Mouse (Mus musculus) left cerebral cortex, adult 18-20 months (tissue): ENCODE measurements at regions not wholly inside any gene's neighbourhood (a gene's known extent, or its start where the extent isn't known, plus 50 kb on each side); places are given as distances from the start of the nearest gene placed in this dataset.

ENCODE experiments used
- DNase-seq, 2 experiments: peaks; one replicate each; pipeline ENCODE4 v3.0.0; 2021 to 2022; ENCODE audit warnings: low spot score in 2 of 2, mixed read lengths in 1 of 2

DNA sequence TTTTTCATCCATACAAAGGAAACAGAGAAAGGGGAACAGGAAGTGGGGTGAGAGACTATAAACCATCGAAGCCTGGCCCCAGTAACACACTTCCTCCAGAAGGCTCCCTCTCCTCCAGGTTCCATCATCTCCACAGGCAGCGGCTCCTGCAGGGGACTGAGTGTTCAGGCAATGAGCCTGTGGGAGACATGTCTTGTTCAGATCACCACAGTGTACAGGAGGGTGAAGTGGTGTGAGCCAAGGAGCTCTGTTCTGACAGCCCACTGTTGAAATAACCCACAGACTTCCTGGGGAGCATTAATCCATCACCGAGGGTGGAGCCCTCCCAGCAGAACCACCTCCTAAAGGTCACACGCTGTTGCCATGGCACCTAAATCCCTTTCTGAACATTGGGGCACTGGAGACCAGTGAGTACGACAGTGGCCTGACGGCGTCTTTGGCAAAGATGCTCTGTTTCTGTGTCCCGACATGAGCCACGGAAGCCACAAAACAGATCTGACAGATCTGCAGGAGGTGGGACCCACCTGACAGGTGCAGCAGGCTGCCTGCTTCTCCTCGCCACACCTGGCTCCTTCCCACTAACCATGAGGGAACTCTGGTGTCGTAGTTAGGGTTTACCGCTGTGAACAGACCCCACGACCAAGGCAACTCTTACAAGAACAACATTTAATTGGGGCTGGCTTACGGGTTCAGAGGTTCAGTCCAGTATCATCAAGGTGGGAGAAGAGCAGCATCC lies 60.9 kb downstream of the Psmg1 start:
- no peak for DNase-seq

DNA sequence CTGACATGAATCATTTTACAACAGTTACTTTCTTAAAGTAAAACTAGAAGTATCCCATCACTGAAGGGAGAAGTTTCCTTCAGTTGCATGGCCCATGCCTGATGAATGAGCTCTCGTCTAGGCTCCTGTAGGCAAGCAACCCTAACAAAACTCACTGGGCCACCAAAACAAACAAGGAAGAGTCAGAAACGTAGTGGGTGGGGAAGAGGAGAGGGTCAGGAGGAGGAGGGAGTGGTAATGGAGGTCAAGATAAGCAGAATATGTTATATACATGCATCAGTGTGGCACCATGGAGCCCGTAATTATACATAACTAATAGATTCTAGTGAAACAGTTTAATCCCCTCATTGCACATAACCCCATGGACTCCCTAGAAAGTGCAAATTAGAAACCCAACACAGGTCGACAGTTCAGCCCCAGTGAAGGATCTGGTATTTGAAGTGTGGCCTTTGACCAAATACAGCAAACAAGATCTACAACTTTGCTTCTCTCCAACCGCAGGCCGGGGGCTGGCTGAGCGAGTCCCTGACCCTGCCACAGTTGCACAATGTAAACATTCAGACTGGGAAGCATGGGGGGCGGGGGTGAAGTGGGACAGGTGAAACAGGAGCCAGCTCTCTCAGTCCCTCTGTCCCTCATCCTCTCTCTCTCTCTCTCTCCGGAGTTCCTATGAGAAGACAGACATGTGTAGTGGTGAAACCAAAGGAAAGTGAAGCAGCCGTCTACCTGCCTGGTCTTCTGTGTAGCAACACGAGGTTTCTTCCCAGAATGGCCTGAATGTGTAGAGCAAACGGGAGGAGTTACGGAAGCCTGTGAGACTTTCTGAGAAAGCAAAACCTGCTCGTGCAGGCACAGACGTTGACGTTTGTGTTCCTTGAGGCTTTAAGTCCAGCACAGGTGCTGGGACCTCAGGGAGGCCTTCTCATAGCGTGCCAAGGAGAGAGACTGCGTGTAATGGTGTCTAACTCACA lies 62.2 kb downstream of the Psmg1 start:
- DNase-seq: no peak

DNA sequence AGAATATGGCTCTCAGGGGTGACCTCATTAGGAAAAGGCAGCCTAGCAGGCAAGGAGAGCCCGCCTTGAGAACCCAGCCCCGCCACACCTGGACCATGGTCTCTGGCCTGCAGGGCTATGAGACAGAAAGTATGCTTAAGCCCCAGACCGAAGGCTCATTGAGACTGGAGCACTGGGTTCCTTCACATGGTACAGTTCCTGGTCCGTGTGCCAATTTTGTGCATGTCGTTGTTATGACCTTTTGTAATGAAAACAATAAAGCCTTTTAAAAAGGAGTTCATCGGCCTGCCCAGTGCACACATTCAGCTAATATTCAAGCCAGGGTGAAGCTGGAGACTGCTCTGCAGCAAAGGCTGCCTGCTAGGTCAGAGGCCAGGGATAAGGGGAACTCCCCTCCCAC lies 64.2 kb downstream of the Psmg1 start:
- no peak for DNase-seq

DNA sequence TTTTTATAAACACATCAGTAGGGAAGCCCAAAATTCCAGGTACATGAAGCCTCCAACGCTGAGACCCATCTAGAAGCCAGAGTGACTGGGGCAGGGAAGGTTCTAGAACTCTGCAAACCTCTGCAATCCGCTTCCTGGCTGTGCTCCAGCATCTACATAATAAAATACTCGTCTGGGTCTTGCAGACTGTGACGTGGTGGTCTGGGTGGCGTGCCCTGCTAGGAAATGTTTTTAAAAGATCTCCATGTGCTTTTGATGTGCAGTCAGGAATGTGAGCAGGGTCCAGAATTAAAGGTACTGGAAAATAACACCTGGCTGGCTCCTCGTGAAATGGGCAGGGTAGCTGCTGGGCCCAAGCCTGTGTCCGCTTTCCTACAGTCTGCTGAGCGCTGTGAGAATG lies 66.0 kb downstream of the Psmg1 start:
- DNase-seq: no peak

DNA sequence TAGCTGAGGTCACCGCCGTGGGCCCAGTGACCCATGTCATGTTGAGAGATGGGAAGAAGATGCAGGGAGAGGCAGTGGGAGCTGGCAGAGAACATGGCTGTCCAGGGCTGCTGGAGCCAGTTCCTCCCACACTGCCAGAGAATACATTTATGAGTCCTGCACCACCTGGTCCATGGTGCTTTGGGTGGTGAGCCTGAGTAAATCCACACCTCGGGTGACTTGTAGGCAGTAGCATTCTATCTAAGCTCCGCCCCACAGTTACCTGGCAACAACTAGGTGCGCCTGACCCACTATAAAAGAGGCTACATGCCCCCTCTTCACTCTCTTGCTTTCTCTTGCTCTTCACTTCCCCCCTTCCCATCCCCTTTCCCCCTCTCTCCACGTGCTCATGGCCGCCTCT lies 66.8 kb downstream of the Psmg1 start:
- no peak for DNase-seq

DNA sequence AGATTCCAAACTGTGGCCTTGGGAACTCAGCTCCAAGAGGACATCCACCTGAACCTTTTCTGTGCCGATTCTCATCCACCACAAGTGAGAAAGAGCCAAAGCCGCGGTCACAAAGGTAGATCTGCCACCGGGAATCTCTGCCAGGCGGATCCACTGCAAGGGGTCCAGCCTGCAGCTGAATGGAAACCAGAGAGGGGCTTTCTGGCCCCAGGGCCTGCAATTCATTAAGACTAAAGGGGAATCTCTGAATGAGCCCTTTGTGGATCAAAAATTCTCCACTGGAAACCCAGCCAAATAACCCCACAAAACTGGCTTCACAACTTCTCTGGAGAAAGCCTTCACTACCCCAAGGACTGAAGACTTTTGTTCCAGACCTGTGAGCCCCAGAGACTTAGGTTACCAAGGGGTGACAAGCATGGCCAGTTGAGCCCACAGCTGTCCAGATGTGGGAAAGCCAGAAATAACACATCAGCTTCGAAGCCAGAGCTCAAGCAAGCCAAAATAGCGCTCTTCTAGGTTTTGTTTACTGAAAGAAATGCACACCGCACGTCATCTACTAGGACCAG lies 68.3 kb downstream of the Psmg1 start:
- DNase-seq: no peak

DNA sequence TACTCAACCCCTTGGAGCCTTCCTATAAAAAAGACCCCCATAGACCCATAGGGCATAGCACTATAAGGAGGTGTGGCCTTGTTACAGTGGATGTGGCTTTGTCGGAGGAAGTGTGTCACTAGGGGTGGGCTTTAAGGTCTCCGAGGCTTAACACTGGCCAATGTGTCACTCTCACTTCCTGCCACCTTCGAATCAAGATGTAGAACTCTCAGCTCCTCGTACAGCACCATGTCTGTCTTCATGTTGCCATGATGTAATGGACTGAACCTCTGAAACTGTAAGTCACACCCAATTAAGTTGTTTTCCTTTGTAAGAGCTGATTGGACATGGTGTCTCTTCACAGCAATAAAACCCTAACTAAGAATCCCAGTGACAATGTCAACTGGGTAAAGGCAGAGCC lies 69.6 kb downstream of the Psmg1 start:
- no peak for DNase-seq

DNA sequence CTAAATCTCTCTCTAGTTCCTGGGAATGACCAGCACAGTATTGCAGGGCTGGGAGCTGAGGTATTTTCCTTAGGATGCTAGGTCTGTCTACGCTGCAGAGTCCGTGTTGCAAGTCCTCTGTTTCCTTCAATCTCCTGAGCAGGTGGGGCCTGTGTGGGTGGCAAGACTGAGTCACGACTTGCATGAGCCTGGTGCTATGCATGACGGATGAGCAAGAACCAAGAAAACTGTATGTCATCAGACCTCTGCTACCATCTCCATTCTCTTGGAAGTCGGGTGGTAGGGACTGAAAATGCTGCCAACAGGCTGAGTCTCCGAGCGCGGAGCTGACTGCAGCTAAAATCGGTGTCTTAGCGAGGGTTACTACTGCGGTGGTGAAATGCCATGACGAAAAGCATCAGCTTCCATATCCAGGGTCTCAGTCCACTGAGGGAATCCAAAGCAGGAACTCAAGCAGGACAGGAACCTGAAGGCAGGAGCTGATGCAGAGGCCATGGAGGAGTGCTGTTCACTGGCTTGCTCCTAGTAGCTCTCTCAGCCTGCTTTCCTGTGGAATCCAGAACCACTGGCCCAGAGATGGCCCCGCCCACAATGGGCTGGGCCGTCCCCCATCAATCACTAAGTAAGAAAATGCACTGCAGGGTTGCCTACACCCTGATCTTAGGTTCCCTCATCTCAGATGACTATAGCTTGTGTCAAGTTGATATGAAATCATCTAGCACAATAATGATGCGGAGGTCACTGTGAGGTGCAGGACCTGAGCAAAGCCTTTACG lies 71.9 kb downstream of the Psmg1 start:
- DNase-seq: peak; percentile 43 to 57

DNA sequence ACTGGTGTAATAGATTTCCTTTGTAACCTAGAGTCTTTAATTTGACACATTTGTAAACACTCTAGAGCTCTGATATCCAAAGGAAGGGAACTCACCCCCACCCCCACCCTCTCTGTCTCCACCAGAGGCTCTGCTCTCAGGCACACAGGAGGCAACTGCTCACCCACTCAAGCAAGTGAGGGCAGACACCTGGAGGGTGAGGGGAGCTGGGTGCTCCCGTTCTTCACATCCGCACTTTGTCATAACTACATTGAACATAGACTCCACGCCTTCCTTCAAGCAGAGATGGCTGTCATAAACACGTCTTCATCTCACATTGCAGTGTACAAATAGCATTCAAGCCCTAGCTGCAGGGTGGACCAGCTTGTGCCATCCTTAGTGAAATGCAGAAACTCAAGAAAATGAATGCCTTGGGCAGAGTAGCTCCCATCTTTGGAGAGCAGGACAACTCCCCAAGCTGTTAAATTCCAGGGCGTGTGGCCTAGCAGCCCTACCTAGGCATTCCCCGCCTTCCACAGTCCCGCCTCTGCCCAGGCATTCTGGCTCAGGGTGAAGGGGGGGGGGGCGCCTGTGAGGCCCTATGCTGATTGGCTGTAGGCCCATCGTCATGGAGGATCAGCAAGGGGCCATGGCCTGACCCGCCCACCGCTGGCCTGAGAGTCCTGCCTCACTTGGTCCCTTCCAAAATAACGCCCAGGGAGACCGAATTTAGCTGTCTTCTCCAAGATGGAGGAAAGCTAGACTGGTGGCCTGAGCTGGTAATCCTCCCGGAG lies 72.9 kb downstream of the Psmg1 start:
- DNase-seq: no peak

DNA sequence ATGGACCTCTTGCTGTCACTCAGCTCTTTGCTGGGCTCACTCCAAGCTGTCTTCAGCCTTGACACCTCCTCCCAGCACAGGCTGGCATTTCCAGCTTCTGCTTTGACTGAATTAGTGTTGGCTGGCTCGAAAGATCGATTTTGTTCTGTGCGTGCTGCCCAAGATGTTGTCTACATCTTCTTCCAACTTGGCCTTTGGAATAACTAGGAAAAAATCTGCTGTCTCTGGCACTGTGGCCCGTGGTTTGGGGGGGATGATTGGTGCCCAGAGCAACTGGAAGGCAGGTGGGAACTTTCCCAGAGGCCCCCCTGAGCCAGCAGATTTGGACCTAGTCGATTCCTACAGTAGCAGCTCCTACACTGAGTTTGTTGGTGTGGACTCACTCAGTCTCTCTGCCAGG lies 76.9 kb downstream of the Psmg1 start:
- DNase-seq: peak in 1 of 2 experiments; percentile 14

DNA sequence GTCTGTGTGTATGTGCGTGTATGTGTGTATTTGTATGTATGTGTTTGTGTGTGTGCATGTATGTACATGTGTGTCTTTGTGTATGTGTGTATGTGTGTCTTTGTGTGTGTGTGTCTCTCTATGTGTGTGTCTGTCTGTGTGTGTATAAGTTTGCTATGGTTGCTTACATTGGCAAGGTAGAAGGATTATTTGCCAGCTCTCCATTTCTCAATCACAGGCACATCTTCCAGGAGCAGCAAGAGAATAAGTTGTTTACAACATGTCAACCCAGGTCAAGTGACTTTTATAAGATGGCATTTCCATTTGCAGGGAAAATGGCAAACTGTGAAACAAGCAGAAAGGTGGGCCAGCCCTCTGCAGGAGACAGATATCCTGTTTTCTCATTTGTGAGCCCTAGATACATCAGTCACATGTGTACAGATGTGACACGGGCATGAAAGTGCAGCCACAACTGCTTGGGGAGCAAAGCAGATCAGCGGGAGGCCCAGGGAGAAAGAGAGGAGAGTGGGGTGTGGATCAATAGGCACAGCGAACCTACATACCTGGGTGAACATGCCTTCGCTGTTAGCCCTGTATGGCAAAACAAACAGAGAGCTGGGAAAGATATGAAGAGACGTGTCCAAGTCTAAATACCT lies 86.1 kb downstream of the Psmg1 start:
- DNase-seq: no peak

DNA sequence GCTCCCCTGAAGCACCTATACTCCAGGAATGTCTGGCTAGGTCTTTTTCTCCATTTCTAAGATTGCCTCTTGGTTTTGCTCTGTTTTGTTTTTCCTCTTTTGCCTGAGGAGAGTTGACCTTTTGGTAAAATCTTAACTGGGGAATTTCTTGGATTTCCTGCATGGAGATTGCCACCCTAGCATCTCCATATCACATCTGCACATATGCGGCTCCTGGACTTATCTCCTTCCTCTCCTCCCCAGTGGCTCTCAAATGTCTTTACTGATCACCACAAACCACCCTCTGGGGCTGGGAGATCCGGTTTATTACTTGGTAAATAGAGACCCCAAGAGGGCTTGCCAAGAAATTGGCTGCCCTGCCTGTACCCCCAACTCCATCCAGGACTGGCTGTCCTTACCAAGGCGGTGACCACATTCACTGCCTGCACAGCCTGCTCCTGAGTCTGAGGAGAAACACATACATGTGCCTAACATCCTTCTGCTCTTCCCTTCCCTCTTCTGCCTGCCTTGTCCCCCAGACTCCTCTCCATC lies 87.3 kb downstream of the Psmg1 start:
- DNase-seq: no peak

DNA sequence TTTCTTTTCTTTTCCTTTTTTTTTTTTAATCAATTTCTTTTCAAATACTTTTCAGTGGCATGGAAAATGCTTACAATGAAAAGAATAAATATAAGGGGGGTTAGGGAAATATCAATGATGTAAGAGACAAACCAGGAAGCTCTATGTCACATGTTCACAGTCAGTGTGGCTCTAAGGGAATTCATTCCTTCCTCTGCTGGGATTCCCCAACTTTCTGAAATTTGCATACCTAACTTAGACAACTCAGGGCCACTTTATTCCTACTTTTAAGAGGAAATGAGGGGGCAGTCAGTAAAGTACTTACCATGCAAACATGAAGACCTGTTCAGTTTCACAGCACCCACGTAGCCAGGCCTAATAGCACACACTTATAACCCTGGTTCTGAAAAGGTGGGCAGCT lies 88.6 kb downstream of the Psmg1 start:
- DNase-seq: no peak

DNA sequence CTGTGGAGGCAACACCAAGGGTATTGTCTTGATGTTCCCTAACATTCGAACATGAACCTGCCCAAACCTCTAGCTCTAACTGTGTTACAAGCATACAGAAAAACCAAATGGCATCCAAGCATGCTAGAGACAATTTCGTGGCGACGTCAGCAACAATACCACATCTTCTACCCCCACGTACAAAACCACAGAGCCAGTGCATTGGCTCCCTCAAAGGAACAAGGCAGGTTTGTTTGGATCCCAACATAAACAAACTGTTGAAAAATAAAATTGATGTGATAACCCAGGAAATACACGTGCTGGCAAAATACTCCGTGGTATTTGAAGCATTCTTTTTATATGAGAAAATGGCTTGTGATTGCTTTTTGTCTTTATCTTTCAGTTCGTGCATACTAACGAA lies 89.4 kb downstream of the Psmg1 start:
- DNase-seq: no peak

DNA sequence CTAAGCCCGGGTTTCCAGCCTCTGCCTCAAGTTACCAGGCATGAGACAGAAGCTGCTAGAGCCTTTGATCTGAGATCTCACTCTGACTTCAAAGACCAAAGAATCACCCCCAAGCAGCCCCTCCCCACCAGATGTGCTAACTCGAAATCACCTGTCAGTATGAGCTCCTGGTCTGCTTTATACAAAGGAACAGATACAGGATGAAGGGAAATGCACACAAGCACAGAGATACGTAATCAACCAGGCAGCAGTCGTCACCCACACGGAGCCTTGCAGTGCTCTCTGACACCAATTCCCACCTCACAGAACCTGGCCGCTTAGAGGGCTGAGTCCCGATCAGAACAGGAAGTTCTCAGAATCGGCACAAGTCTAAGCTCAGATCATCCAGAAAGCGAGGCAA lies 90.6 kb downstream of the Psmg1 start:
- DNase-seq: no peak

DNA sequence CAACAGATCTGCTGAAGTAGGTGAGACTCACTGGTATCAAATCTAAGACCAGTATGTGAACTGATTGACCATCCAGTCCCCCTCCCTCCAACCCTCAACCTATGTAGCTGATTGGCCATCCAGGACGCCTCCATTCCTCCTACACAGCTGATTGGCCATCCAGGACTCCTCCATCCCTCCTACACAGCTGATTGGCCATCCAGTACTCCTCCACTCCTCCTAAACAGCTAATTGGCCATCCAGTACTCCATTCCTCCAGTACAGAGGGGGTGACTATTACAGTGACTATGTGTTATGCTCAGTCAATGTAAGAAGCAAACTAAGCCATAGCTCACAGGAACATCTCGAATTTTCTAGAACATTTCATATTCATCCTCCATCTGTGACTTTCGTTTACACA lies 91.1 kb downstream of the Psmg1 start:
- no peak for DNase-seq

DNA sequence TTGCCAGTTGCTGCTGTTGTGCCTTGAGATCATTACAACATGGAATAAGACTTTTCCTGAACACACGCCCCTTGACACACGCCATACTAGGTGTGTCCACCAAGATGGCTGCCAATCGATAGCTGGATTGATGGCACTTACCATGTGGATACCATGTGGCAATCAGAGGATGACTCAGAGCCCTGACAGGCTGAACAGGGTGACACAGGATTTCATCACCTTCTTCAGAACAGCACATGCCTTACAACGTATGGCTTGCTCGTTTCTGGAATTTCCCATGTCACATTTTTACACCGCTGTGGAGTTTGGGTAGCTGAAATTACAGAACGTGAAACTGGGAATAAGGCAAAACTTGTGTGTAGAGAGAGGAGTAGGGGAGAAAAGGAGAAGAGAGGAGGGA lies 92.9 kb downstream of the Psmg1 start:
- no peak for DNase-seq

DNA sequence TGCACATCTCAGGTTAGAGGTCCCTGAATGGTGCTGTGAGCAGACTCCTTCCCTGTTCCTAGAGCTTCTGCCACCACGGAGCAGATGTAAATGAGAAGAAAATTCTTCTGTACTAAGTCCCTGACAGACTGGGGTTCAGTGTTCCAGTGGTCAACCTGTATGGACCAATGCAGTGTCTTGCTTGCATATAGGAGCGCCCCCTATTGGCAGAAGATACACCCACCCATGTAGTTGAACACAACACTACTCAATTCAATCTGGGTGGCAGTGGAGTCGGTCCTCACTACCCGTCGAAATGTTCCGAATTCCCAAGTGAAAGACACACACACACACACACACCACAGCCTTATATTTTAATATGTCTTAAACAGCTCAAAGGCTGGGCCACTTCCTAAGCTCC lies 94.6 kb downstream of the Psmg1 start:
- DNase-seq: no peak

DNA sequence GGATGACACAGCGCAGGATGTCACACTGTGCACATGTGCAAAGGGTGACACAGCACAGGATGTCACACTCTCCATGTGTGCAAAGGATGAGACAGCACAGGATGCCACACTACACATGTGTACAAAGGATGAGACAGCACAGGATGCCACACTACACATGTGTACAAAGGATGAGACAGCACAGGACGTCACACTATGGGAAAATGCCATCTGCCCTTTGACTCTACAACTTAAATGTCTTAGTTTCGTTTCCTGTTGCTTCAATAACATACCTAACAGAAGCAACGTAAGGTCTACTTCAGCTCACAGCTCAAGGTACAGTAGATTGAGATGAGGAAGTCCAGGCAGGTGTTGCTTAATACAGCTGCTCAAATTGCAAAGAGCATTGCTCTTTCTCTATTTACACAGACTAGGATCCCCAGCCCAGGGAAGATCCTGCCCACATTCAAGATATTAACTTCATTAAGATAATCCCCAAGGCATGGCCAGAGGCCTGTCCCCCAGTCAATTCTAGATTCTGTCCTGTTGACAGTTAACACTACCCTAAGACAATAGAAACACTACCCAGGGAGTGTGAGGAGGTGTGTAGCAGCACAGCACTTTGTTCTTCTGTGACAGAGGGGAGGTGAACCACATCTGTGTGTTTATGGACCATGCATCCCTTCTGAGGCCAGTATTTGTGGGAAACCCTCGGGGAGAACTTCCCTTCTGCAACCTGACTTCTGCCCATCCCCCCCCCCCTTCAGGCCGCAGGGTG lies 97.0 kb downstream of the Psmg1 start:
- DNase-seq: no peak
